Mouse (Mus musculus): ENCODE data around the gene Doc2a. TPM values are rescaled to one million over a fixed set of nuclear protein-coding genes. Genes with fewer than 3 reads are reported as not detected.
A peak's percentile ranks its signal among the peaks of the same experiment; 100 is the strongest.

Gene Doc2a
- not detected in 2 replicates for total RNA-seq (2017)

DNA sequence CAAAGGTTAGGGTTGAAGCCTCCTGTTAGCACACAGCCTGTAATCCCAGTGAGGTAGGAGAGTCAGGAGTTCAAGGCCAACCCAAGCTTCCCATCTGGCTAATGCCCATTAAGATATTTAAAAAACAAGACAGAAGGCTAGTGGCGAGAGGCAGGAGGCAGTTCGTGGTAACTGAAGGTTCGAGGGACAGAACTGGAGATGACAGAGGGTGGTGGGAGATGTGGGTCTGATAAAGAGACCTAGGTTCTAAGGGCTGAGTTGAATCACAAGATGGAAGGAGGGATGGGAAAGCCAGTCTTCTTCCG is at the start of gene Doc2a:
Gene Doc2a, plus strand, starts transcription at position 301 of the 305 bp plus-strand sequence.
- no peak for ATAC-seq (replicated peaks in 1 of 2; ENCODE audit: insufficient read depth in 1 of 2, low FRiP score in 2 of 2, low TSS enrichment in 1 of 2, low read depth in 1 of 2, poor library complexity in 2 of 2, severe bottlenecking in 2 of 2)

DNA sequence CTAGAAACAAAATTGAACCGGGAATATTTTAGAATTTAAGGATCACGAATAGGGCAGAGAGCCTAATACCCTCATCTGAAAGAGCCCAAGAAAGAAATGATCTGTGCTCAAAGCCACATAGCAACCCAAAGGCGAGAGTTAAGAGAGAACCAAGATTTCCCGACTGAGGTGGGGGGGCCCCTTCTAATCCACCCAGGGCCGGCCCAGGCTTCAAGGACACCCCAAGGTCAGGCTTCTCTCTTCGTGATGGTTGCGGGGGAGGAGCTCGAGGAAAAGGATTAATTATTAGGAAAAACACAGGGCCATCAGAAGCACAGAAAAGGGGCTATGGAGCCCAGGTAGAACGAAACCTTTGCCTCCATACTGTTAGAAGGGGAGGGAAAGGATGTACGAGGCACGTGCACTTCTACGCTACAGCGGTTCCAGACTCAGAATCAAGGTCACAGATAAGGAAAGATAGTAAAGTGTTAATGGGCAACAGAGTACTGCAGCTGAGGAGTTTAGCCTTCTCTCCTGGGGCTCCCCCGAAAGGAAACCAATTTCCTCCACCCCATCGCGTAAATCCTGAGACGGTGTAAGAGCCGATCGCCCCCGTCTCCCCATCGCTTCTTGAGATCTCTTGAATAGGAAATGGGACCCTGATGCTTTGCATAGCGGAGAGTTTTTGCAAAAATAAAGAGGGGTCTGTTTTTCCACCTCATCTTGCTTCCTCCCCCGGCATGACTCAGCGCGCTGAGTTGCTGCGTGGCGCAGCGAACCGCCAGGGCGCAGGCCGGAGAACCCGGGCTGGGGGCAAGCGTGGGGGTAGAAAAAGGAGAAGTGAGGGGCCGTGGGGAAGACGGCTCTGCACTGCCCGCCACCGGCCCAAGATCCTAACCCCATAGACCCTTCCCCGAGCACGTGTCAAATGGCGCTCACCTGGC is 48.8 kb upstream of the Doc2a start:
- peak; percentile 50 to 56 for ATAC-seq (replicated peaks in 1 of 2; ENCODE audit: insufficient read depth in 1 of 2, low FRiP score in 2 of 2, low TSS enrichment in 1 of 2, low read depth in 1 of 2, poor library complexity in 2 of 2, severe bottlenecking in 2 of 2)

DNA sequence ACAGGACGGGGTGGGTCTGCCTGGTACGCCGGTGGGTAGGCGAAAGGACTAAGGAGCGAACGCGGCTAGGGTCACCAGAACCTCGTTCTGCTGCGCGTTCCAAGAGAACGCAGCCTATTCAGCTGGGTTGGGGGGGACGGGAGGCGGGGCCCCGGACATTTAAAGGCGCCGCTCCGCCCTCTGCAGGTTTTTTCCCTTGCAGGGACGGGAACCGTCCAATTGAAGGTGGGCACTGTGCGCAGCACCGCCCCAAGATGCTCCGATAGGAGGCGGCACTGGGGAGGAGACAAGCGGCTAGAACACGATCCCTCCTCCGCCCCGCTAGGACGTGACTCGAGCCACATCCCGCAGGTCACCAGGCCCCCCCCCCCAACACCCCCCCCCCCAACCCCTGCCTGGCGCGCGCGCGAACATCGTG is 48.2 kb upstream of the Doc2a start:
- peak; percentile 81 to 84 for ATAC-seq (replicated peaks in 1 of 2; ENCODE audit: insufficient read depth in 1 of 2, low FRiP score in 2 of 2, low TSS enrichment in 1 of 2, low read depth in 1 of 2, poor library complexity in 2 of 2, severe bottlenecking in 2 of 2)

DNA sequence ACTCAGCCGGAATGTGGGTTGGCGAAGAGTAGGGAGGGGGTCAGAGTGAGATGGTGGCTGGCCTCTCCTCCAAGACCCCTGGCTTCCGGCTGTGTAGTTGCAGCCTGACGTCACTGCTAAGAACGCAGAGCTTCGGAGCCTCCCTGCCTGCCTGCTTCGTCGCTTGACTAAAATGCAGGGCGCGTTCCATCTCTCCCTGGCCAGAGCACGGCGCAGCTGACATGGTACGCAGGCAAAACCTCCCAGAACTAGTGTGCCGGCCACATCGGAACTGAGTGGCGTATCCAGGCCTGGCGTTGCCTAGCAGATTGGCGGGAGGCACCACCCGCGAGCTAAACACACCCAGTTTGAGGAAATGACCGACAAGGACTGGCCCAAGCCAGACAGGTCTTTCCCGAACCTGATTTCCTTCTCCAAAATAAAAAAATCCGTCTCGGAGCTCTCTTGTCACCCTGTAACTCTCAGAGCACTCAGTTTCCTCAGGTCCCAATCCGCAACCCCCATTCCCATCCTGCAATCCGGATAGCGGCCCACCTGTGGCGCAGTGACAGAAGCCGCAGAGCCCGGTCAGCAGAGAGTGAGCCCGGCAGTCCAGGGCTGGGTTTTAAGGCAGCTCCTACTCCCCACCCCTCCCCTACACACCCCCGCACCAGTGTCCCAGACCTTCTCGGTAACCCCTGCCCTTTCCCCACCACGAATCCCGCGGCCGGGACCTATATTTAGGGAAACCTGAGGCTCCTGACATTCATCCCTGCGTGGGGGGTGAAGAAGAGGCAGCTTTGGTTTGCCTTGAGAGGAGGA is 47.5 kb upstream of the Doc2a start:
- ATAC-seq (replicated peaks in 1 of 2; ENCODE audit: insufficient read depth in 1 of 2, low FRiP score in 2 of 2, low TSS enrichment in 1 of 2, low read depth in 1 of 2, poor library complexity in 2 of 2, severe bottlenecking in 2 of 2): peak; percentile 65

DNA sequence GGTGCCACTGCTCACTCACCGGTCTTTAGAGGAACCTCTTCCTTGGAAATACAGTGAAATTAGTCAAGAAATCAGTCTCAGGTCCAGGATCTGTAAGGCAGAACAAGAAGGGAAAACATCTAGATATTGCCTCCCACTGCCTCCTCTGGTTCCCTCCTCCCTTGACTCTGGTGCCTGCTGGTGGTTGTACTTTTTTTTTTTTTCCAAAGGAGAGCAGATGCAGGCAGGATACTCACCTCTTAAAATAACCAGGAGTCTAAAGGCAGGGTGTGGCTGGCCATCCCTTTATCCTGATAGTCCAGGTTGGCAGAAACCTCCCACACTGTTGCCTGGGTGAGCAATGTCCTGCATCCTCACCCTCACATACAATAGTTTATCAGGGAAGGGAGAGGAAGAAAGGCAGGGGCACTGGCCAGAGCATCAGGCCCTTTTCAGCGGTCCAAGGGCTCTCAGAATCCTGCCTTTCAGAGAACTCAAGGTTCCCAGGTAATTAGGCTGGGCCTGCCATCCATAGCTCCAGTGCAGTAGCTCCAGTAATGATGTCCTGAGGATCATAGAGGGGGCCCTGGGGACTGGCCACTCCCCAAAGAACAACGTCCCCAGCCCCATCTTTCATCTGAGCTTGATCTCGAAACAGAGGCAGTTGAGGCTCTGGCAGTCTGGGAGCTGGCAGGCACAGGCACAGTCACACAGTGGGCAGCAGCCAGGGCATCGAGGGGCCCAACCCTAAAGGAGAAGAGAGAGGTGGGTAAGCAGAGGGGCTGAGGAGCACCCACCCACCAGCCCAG is 46.8 kb upstream of the Doc2a start:
- no peak for ATAC-seq (replicated peaks in 1 of 2; ENCODE audit: insufficient read depth in 1 of 2, low FRiP score in 2 of 2, low TSS enrichment in 1 of 2, low read depth in 1 of 2, poor library complexity in 2 of 2, severe bottlenecking in 2 of 2)

- ATAC-seq (replicated peaks in 1 of 2; ENCODE audit: insufficient read depth in 1 of 2, low FRiP score in 2 of 2, low TSS enrichment in 1 of 2, low read depth in 1 of 2, poor library complexity in 2 of 2, severe bottlenecking in 2 of 2): no peak
Measured at GRCm38 (mm10) chr7:126801057-126801422, 46.2 kb upstream of the Doc2a start.

DNA sequence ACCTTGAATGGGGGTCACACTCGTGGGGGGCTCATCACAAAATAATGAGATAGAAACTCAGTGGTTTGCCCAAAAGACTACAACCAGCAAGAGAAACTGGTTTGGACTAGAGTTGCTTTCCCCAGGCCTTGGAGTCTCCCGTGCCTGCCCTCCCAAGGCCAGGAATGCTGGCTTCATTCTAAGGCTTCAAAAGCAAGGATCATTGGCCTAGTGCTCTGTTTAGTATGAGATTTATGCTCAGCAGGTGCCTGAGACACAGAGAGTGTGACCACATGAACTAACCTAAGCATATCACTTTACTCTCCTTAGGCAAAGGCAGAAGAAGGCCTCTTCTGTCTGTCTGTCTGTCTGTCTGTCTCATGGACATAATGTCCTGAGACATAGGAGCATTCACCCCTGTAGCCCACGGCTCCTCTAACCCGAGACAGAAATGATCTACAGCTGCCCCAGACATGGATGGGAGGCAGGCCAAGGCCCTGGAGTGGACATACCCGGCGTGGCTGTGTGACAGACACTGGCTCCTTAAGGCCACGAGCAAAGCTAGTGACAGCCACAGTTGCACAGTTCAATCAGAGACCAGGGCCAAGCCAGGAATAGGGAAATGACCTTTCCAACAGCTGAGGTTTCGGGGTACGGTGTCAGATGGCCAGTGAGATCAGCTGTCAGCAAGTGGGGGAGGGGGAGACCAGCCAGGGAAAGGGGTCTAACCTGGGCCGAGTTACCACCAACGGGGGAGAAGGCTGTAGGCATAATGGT is 44.9 kb upstream of the Doc2a start:
- no peak for ATAC-seq (replicated peaks in 1 of 2; ENCODE audit: insufficient read depth in 1 of 2, low FRiP score in 2 of 2, low TSS enrichment in 1 of 2, low read depth in 1 of 2, poor library complexity in 2 of 2, severe bottlenecking in 2 of 2)

DNA sequence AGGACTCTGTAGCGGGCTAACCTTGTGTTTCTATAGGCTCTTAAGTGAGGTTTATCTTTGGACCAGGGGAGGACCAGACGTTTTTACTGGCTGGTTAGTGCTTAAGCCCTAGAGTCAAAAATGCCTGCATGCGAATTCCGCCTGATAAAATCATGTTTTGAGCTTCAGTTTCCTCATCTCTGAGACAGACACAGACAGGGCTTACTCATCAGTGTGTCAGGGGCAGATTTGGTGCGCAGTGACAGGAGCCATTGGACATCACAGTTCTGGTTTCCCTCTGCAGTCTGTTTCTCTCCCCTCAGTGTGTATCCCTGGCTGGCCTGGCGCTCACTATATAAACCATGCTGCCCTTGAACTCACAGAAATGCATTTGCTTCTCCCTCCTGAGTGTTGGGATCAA is 44.0 kb upstream of the Doc2a start:
- no peak for ATAC-seq (replicated peaks in 1 of 2; ENCODE audit: insufficient read depth in 1 of 2, low FRiP score in 2 of 2, low TSS enrichment in 1 of 2, low read depth in 1 of 2, poor library complexity in 2 of 2, severe bottlenecking in 2 of 2)

GRCm38 (mm10) chr7:126803751-126804150 is 43.5 kb upstream of the Doc2a start:
- no peak for ATAC-seq (replicated peaks in 1 of 2; ENCODE audit: insufficient read depth in 1 of 2, low FRiP score in 2 of 2, low TSS enrichment in 1 of 2, low read depth in 1 of 2, poor library complexity in 2 of 2, severe bottlenecking in 2 of 2)

- ATAC-seq (replicated peaks in 1 of 2; ENCODE audit: insufficient read depth in 1 of 2, low FRiP score in 2 of 2, low TSS enrichment in 1 of 2, low read depth in 1 of 2, poor library complexity in 2 of 2, severe bottlenecking in 2 of 2): no peak
Measured at GRCm38 (mm10) chr7:126806956-126807355, 40.3 kb upstream of the Doc2a start.

DNA sequence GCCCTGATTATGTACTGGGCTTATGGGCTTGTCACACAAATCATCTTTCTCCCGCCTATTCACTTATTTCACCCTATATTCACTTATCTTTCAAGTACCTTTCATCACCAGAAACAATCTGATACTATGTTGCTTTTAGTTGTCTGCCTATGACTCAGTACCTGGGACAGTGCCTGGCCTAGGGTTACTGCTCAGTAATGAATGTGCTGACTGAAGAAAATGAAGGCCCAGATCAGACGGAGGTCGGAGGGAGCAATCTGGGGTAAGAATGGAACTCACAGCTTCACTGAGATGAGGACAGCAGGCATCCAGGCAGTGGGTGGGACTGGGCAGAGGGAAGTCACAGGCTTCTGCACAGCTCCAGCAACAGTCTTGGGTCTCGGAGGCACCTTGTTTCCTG is 39.8 kb upstream of the Doc2a start:
- no peak for ATAC-seq (replicated peaks in 1 of 2; ENCODE audit: insufficient read depth in 1 of 2, low FRiP score in 2 of 2, low TSS enrichment in 1 of 2, low read depth in 1 of 2, poor library complexity in 2 of 2, severe bottlenecking in 2 of 2)

- ATAC-seq (replicated peaks in 1 of 2; ENCODE audit: insufficient read depth in 1 of 2, low FRiP score in 2 of 2, low TSS enrichment in 1 of 2, low read depth in 1 of 2, poor library complexity in 2 of 2, severe bottlenecking in 2 of 2): peak; percentile 85 to 86
Measured at GRCm38 (mm10) chr7:126808703-126809455, 38.3 kb upstream of the Doc2a start.

GRCm38 (mm10) chr7:126809723-126810369 is 37.4 kb upstream of the Doc2a start:
- ATAC-seq (replicated peaks in 1 of 2; ENCODE audit: insufficient read depth in 1 of 2, low FRiP score in 2 of 2, low TSS enrichment in 1 of 2, low read depth in 1 of 2, poor library complexity in 2 of 2, severe bottlenecking in 2 of 2): no peak

GRCm38 (mm10) chr7:126815726-126816222 is 31.4 kb upstream of the Doc2a start:
- ATAC-seq (replicated peaks in 1 of 2; ENCODE audit: insufficient read depth in 1 of 2, low FRiP score in 2 of 2, low TSS enrichment in 1 of 2, low read depth in 1 of 2, poor library complexity in 2 of 2, severe bottlenecking in 2 of 2): no peak

DNA sequence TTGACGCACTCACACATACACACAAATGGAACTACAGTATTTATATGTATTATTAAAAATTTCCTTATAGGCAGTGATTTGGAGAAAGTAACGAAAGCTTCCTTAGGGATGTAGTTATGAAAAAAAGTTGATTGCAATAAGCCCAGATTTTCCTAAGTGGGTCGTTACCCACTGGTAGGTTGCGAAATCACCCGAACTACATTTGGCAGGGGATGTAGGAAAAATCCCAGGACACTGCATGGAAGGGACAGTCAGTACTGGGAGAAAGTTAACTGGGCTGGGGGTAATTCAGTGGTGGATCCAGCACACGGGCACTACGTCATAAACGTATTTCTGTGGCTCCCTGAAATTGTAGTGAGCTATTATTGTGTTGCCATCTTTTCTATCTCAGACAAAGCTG is 30.7 kb upstream of the Doc2a start:
- no peak for ATAC-seq (replicated peaks in 1 of 2; ENCODE audit: insufficient read depth in 1 of 2, low FRiP score in 2 of 2, low TSS enrichment in 1 of 2, low read depth in 1 of 2, poor library complexity in 2 of 2, severe bottlenecking in 2 of 2)

GRCm38 (mm10) chr7:126817595-126817994 is 29.6 kb upstream of the Doc2a start:
- no peak for ATAC-seq (replicated peaks in 1 of 2; ENCODE audit: insufficient read depth in 1 of 2, low FRiP score in 2 of 2, low TSS enrichment in 1 of 2, low read depth in 1 of 2, poor library complexity in 2 of 2, severe bottlenecking in 2 of 2)
